Mouse (Mus musculus) bone marrow, adult 2 months (tissue): ENCODE data around the gene Wdr44. TPM values are rescaled to one million over a fixed set of nuclear protein-coding genes. Genes with fewer than 3 reads are reported as not detected.

ENCODE experiments used
- H3K27ac ChIP-seq: fragments of 200-500 bp; 2 replicates; pipeline ENCODE4 v1.5.1; 2012; ENCODE audit warnings: low read depth, mild to moderate bottlenecking, control low read depth, inconsistent platforms, low read length; ENCODE audit not compliant: control insufficient read depth, poor library complexity, insufficient read depth
- H3K4me1 ChIP-seq: fragments of 200-500 bp; 2 replicates; pipeline ENCODE4 v1.6.1; 2011; ENCODE audit warnings: low read length; ENCODE audit not compliant: control insufficient read depth, insufficient read depth
- H3K4me3 ChIP-seq: fragments of 200-500 bp; replicated peaks from 2 replicates; pipeline ENCODE3; 2011; ENCODE audit warnings: mild to moderate bottlenecking, low read depth, low read length, control low read depth; ENCODE audit not compliant: control insufficient read depth
- CTCF ChIP-seq: fragments of 200-500 bp; IDR thresholded peaks from 2 replicates; pipeline ENCODE4 v1.5.1; 2011; ENCODE audit warnings: low read length, control low read depth; ENCODE audit not compliant: control insufficient read depth, insufficient read depth
- POLR2A ChIP-seq: fragments of 200-500 bp; IDR thresholded peaks from 2 replicates; pipeline ENCODE4 v1.6.1; 2011; ENCODE audit warnings: low read depth, mild to moderate bottlenecking, control low read depth, low read length, borderline replicate concordance; ENCODE audit not compliant: control insufficient read depth
- WGBS: fragments of 180-500 bp; shearing (Covaris S2); methylation state at CpG from one replicate; pipeline ENCODE4 v1.1.7; 2018; 5-methylcytosine and 5-hydroxymethylcytosine counted together
- polyA plus RNA-seq: library from polyadenylated mRNA; stranded (reverse); fragments of >200 nt; gene quantifications from 2 replicates; pipeline ENCODE4 v1.2.4, GENCODE M21; 2011; ENCODE audit warnings: low replicate concordance; ENCODE audit not compliant: missing spikeins, insufficient read depth, insufficient read length

The Wdr44 gene
- polyA plus RNA-seq = 2.7 and 8.4 TPM in 2 replicates

DNA sequence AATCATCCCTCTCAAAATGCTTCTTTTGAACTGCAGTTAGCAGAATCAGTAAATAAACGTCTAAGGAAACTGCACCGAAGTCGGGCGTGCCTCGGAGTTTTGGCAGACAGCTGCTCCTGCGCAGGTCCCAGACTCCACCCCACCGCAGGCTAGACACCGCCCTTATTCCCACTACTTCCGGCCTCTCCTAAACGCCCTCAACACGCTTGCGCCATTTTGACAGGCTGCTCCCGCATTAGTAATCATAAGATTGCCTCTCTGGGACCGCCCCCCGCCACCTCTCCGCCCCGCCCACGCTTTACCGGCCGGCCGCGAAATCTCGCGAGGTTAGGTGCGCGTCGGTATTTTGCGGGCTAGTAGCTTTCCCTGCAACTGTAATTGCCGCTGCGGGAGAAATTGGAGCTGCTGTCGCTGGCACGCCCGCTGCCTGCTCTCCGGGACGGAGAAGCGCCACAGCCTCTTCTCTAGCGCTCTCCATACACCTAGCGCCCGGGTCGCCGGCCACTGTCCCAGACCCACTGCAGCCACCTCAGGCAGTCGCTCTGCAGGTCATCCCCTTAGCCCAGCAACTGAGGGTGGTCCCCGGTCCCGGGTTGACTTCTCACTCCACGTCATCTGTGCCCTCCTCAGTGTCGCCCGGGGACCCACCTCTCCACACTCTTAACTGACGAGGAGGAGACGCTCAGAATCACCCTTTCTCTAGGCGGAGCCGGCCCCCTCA lies at the start of gene Wdr44:
Gene Wdr44 (plus strand): TSS at position 330 of the 721 bp plus-strand sequence.
- Histone ChIP-seq H3K27ac (peak within 1 kb of the TSS; percentile 93), H3K4me3 (peak within 1 kb of the TSS; percentile 83), H3K4me1 (no peaks in the 10 kb centered on the region)
- TF ChIP-seq POLR2A (peak; percentile 61; the same call in 1 of the 2 replicates), CTCF (no peak)
- WGBS = 6% methylated on average over 51 of the region's 51 CpGs

DNA sequence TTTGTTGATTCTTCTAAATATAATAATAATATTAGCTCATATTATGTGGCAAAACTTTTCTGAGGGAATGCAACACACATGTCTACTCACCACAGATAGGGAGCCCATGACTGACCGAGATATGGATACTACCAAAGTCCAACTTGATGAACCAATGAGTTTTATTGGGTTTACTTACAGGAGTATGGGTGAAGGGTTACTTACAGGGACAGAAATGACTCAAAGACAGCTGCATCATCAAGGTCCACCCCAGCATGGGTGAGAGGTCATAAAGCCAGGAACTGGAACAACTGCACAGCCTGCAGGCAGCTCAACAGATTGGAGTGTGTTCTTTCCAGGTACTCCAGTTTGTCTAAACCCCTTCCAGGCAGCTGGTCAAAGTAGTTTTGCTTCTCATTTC lies 44.5 kb upstream of the Wdr44 start:
- H3K4me3 ChIP-seq = no peak overlapping the region
- TF ChIP-seq CTCF (no peak), POLR2A (no peak)
- no peak overlapping the region for H3K27ac ChIP-seq
- no peaks in the 10 kb centered on the region for H3K4me1 ChIP-seq
- 76% methylated on average over 1 of the region's 1 CpGs for WGBS

DNA sequence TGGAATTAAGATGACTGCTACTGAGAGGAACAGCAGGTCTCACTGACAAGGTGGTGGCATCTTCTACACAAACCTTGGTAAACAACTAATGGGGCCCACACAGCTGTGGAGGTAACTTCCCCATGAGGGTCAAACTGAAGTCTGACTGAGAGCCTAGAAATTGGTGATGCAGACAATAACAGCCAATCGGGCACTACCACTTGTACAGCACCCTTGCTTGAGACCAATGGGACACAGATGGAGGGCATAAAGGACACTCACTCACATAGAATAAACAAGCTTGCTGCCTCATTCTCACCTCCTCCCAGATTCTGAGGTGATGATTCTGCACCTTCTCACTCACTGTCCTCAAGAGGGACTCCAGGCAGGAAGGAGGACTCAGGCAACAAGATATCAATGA lies 30.6 kb upstream of the Wdr44 start:
- H3K27ac ChIP-seq = no peak overlapping the region
- H3K4me3 ChIP-seq = no peak overlapping the region
- no peaks in the 10 kb centered on the region for H3K4me1 ChIP-seq
- TF ChIP-seq POLR2A (no peak), CTCF (no peak)
- WGBS = 53% methylated on average over 1 of the region's 1 CpGs

DNA sequence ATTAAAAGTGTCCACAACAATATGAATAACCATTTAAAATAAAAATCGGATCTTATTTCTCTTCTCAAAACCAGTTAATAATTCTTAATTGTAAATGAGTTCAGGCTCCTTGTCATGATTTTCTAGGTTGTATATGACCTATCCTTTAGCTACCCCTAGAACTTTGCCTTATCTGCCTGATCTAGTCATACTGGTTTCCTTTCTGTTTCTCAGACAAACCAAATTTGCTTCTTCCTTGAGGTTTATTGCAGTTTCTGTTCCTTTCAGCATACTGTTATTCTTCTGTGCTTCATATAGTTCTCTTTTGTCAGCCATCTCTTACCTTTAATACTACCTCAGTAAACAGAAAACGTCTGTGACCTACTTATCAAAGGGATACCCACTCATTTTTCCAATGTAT lies 19.7 kb upstream of the Wdr44 start:
- 25% methylated on average over 2 of the region's 2 CpGs for WGBS
- no peak overlapping the region for H3K27ac ChIP-seq
- H3K4me1 ChIP-seq = no peaks in the 10 kb centered on the region
- no peak overlapping the region for H3K4me3 ChIP-seq
- TF ChIP-seq CTCF = no peak
- no peak for TF ChIP-seq POLR2A

DNA sequence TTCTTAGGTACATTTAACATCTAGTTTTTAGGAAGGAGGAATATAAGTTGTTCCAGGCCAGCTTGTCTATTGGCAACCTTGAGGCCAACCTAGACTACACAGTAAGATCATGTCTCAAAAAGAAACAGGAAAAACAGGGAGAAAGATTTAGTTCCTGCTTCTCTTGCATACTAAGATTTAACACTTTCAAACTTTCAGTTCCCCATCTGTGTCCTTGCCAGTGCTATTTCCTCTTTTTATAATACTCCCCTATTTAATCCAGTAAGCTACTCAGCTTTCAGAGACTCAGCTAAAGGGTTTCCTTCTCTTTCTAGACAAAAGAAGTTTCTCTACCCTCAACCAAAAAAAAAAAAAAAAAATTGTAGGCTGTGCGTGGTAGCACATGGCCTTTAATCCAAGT lies 17.4 kb upstream of the Wdr44 start:
- H3K4me1 ChIP-seq = no peaks in the 10 kb centered on the region
- no peak overlapping the region for H3K27ac ChIP-seq
- WGBS = 19% methylated on average over 1 of the region's 1 CpGs
- no peak overlapping the region for H3K4me3 ChIP-seq
- TF ChIP-seq CTCF (no peak), POLR2A (no peak)

DNA sequence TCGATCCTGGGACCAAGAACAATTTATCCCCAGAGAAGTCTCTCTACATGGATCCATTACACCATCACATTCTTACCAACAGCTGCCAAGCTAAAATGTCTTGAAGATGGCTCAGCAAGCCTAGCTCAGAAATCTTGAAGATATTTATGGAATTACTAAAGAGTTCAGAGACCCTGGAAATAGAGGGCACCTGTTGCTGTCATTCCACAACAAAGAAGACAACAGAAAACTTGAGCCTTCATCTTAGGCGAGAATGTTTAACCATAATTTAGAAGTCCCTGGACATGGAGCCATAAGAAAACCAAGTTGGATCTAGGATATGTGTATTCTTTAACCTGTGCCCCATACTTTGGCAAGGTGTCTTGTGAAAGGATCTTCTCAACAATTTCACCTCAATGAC lies 16.3 kb upstream of the Wdr44 start:
- 60% methylated on average over 2 of the region's 2 CpGs for WGBS

DNA sequence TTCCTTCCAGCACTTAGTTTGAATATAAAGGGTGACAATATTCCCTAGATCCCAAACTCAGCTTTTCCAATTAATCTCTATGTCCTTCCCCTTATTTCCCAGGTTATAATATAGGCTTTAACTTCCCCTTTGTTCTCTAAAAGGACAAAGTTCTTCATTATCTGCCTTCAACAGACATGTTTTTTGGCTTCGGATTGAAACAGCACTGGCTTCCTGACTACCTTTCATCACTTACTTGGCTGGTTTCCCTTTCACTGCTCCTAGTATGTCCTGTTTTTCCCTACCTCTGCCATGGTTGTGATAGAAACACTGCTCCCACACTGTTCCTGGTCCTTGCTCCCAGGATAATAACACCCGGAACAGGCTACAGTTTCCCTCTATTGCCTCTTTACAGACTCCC lies 15.3 kb upstream of the Wdr44 start:
- 41% methylated on average over 2 of the region's 2 CpGs for WGBS
- no peak overlapping the region for H3K27ac ChIP-seq
- no peak overlapping the region for H3K4me3 ChIP-seq
- TF ChIP-seq POLR2A = no peak
- TF ChIP-seq CTCF = no peak
- no peaks in the 10 kb centered on the region for H3K4me1 ChIP-seq

More for the DNA sequence above, 16.3 kb upstream of the Wdr44 start:
- no peaks in the 10 kb centered on the region for H3K4me1 ChIP-seq
- no peak overlapping the region for H3K4me3 ChIP-seq
- no peak overlapping the region for H3K27ac ChIP-seq
- TF ChIP-seq CTCF = no peak

DNA sequence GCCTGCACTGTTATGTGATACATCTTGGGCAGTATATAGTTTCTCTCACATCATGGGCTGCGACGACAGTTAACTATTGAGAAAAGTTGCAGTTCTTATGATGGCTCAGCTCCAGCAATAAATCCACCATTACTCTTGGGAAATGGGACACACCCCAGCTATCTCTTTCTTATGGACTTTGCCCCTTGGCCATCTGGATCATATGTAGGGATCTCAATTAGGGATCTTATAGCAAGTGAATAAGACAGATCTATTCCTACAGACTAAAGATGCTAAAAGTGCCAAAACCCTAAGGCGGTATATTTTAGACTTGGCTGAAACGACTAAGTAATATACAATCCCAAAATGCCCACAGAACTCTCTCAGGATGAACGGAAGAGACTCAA lies 522 bp upstream of the Wdr44 start:
- Histone ChIP-seq H3K27ac (no peak overlapping the region), H3K4me3 (no peak overlapping the region), H3K4me1 (no peaks in the 10 kb centered on the region)
- 10% methylated on average over 5 of the region's 5 CpGs for WGBS
- no peak for TF ChIP-seq POLR2A
- TF ChIP-seq CTCF = no peak
